Mouse (Mus musculus) heart, postnatal 0 days (tissue): ENCODE data around the gene Ypel4.

ENCODE experiments used
- CTCF ChIP-seq: IDR thresholded peaks from 2 replicates; pipeline ENCODE4 v1.5.1; 2016; ENCODE audit warnings: antibody characterized with exemption, control low read depth, low read depth
- EP300 ChIP-seq: IDR thresholded peaks from 2 replicates; pipeline ENCODE4 v1.6.1; 2016; ENCODE audit warnings: antibody characterized with exemption, low read depth

GRCm38 (mm10) chr2:84762818-84763217 lies 29.0 kb downstream of the Ypel4 start:
- TF ChIP-seq CTCF = no peak
- no peak for TF ChIP-seq EP300
